Mouse (Mus musculus) inflammation-experienced regulatory T-cells, adult 6 months (primary cell): Measurements from ENCODE around the gene Fut2. TPM values are rescaled to one million over a fixed set of nuclear protein-coding genes. Genes with fewer than 3 reads are reported as not detected.
A peak's percentile ranks its signal among the peaks of the same experiment; 100 is the strongest.

Source experiments
- ATAC-seq: one replicate; pipeline ENCODE4 v1.8.0; 2017
- polyA plus RNA-seq, 3 experiments: library from polyadenylated mRNA; unstranded; fragments of 100-300 nt; shearing (Covaris generic); gene quantifications; one replicate each; pipeline ENCODE4 v1.2.1; 2017

Gene Fut2
- polyA plus RNA-seq, 3 experiments from 2014 or later = not detected

DNA sequence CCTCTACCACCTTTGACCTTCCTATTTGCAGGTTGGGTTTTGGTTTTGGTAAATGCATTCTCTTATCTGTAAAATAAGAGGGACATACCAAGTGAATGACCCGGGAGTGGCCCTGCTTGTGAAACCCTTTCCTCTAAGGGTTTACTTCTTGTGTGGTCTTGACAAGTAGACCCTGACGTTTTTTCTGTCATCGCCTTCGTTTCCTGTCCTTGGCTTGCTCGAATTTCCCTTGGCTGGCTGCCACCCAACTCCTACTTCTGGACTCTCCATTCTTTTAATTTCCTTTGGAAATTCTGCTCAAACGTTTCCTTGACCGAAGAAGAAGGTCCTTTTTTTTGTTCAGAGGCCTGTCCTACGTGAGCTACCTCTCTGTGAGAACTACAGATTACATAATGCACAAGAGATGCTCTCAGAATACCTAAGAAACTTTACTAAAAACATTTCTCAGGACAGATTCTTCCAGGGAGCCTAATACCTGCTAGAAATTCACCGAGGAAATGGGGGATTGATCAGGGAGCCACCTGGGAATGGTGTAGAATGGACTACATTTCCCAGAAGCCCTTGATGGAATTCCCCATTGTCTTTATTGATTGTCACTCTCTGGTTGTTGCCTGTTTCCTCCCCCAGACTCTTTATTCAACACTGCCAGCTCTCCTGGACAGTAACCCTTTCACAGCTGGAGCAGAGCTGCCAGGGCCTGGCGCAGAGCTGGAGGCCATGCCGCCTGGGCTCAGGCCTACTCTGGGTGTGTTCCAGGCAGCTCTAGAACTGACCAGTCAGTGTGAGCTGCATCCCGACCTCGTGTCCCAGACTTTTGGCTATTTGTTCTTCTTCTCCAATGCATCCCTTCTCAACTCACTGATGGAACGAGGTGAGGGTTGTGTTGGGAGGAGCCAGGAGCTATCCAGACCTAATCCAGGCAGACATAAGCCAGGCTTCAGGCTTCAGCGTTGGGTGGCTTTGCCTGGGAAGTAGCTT lies 30.2 kb downstream of the Fut2 start:
- ATAC-seq = no peak

DNA sequence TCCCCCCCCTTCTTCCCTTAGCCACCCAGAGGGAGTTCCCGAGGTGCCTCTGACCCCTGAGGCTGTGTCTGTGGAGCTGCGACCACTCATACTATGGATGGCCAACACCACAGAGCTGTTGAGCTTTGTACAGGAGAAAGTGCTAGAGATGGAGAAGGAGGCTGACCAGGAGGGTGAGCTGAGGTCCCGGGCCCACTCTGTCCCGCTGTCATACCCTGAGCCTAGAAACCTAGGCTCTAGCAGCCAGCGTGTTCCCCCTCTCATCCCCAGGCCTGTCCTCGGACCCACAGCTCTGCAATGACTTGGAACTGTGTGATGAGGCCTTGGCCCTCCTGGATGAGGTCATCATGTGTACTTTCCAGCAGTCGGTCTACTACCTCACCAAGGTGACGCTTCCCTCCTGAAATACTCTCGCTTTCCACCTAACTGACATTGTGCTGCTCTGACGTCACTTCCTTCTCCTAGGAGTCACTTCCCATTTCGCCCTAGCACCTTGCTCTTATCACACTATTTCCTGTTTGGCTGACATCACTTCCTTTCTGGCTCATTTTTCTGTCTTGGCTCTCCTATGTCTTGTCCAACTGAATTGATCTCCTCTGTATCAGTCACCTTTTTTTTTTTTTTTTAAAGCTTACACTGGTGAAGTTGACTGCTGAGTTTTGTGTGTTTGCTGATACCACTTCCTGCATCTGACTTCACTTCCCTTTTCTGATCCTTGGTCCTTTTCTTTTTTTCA lies 31.1 kb downstream of the Fut2 start:
- peak; percentile 43 for ATAC-seq

DNA sequence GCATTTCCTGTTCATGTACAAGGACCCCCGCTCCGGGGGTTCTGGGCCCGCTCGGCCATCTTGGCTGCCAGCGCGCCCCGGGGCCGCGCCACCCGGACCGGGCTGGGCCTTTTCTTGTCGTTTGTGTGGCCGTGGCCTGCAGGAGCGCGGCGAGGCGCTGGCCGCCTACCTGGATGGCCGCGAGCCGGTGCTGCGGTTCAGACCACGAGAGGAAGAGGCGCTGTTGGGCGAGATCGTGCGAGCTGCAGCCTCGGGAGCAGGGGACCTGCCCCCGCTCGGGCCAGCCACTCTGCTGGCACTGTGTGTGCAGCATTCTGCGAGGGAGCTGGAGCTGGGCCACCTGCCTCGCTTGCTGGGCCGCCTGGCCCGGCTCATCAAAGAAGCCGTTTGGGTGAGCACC lies 33.7 kb downstream of the Fut2 start:
- no peak for ATAC-seq

DNA sequence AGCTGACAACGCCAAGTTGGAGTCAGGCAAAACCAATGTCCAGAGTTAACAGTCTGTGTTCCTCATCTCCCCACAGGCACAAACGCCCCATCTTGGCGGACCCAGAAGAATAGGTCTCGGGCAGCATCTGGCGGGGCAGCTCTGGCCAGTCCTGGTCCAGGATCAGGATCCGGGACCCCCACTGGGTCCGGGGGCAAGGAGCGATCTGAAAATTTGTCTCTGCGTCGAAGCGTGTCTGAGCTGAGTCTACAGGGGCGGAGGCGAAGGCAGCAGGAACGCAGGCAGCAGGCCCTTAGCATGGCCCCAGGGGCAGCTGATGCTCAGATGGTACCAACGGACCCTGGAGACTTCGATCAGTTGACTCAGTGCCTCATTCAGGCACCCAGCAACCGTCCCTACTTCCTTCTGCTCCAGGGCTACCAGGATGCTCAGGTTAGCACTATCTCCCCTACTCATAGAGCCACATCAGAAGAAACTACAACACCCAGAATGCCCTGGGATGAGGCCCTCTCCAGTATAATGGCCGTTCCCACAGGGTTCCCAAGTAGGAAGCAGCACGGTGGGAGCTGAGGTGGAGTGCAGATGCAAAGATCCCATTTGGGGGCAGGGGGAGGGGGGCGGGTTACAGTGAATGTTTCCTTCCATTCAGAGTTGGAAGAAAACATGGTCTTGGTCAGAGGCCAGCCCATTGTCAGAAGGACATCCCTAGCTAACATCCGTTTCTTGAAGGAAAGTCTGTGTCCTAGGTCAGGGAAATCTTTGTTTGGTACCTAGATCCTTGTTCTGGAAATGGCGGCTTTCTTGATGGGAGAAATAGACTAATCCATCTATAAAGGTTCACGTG lies 35.9 kb downstream of the Fut2 start:
- no peak for ATAC-seq

DNA sequence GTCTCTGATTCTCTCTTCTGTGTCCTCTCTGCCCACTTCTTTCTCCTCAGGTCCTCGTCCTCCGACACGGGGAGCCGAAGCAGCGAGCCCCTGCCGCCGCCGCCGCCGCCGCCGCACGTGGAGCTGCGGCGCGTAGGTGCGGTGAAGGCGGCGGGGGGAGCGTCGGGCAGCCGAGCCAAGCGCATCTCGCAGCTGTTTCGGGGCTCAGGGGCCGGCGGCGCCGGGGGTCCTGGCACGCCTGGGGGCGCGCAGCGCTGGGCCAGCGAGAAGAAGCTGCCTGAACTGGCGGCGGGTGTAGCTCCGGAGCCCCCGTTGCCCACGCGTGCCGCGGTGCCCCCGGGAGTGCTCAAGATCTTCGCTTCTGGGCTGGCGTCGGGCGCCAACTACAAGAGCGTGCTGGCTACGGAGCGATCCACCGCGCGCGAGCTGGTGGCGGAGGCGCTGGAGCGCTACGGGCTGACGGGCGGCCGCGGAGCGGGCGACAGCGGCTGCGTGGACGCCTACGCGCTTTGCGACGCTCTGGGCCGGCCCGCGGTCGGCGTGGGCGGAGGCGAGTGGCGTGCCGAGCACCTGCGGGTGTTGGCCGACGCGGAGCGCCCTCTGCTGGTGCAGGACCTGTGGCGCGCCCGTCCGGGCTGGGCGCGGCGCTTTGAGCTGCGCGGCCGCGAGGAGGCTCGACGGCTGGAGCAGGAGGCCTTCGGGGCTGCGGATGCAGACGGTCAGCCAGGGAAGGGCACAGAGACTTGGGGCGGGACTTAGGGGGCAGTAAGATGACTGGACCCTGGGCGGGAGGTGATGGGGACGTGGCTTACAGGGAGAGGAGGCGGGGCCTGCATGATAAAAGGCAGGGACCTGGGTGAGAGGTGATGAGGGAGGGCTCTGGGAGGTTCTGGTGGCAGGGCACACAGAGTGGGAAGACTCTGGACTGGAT lies 37.6 kb downstream of the Fut2 start:
- ATAC-seq = peak; percentile 75

DNA sequence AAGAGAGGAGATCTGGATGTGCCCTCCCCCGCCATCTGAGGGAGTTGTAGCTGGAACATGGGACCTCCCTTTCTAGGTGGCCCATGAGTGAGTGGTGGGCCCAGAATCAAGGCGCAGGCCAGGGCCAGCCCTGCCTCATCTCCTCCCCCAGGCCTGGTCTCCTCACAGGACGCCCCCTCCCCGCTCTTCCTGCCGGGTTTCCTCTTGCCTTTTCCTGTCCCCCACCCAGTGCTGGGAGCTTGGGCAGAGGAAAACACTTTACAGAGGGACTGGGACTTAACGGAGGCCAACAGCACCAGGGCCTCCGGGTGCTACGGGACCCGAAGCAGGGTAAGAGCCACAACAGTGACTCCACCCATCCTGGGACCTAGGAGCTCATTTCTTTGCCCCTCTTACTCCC lies 38.9 kb downstream of the Fut2 start, which contains the start of gene Rasip1:
Rasip1 (plus strand) TSS at position 228 of the 400 bp plus-strand sequence.
- ATAC-seq = no peak

DNA sequence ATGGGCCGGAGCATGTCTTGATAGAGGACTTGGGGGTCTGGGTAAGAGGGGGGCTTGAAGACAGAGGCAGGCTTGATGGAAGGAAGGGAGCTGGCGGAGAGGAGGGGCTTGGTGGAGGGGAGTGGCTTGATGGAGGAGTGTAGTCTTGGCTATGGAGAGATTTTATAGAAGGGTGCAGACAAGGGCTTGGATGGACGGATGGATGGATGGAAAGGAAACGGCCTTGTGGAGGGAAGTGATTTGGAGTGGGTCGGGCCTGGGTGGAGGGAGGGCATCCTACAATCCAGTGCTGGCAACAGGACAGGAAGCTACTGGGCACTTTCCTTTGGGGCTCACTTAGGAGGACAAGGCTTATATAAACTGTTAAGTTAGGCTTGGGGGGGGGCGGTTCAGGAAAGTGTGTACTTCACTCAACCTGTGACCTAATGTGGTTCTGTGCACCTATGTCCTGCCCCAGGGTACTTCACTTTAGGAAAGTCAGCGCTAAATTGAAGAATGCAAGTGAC lies 39.6 kb downstream of the Fut2 start:
- ATAC-seq = no peak

DNA sequence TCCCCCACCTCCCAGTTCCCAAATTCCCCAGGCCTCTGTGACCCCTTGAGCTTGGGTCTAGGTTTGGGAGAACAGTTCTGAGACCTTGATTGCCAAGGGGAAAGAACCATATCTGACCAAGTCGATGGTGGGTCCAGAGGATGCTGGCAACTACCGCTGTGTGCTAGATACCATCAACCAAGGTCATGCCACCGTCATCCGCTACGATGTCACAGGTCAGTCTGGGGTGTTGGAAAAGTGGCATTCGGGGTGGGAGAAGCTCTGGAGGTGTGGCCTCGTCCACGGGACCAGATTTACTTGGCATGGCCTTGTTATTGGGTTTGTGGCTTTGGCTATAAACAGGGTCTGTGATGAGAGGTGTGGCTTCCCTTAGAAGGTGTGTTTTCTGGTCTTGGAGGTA lies 40.7 kb downstream of the Fut2 start:
- no peak for ATAC-seq

DNA sequence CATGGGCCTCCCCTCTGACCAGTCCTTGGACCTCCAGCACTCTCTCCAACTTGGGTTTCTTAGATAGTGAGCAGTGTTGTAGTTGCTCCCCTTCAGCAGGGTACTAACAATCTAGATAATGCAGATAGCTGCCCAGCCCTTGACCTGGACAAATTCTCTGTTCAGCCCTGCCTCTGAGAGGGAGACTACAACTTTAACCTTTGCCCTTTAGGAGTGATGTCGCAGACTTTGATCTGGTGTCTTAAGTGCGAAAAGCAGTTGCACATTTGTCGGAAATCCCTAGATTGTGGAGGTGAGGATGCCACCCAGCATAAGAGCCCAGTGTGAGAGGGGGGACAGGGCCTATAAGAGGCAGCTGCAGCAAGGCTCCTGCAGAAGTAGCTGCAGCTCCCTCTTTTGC lies 41.5 kb downstream of the Fut2 start:
- no peak for ATAC-seq

DNA sequence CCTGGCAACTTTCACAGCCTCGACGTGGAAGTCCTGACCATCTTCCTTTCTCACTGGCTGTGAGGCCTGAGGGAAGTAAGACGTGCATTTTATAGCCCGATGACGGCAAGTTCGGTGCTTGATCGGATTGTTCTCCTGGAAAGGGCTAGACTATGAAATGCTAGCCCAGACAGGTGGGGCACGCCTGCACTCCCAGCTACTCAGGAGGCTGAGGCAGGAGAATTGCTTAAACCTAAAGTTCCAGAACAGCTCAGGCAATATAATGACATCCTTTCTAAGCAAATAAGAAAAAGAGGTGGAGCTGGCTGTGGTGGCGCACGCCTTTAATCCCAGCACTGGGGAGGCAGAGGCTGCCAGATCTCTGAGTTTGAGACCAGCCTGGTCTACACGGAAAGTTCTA lies 42.7 kb downstream of the Fut2 start:
- no peak for ATAC-seq

DNA sequence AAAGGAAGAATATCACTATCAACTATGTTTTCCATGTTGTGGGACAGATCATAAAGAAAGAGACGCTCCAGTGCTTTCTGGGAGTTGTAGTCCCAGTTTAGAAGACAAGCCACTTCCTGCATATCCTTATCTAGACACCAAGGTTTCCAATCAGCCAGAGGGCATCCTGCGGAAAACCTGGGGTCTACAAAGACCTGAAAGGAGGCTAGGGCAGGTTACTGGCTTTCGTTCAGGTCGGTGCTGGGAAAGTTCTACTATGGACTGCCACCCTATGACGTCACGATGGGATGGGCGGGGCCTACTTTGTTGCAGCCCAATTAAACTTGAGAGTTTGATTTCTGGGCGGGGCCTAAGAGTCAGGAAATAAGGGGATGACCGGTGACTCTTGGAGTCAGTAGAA lies 44.8 kb downstream of the Fut2 start, which contains the start of gene Izumo1:
Izumo1 (plus strand) TSS at position 369 of the 400 bp plus-strand sequence.
- ATAC-seq = no peak

DNA sequence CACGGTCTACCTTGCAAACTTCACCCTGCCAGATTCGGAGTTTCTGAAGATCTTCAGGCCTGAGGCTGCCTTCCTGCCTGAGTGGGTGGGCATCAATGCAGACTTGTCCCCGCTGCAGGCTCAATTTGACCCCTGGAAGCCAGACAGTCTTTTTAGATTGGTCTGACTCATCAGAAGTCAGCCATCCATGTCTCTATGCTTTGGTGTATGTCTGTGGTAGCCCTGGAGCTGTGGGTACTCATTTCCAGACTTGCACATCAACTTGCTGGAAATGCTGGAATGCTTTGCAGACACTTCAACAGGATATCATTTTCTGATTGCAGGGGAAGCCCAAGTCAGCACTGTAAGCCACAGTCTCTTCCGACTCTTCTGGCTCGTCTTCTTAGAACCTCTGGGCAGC lies 46.6 kb downstream of the Fut2 start:
- ATAC-seq = no peak

DNA sequence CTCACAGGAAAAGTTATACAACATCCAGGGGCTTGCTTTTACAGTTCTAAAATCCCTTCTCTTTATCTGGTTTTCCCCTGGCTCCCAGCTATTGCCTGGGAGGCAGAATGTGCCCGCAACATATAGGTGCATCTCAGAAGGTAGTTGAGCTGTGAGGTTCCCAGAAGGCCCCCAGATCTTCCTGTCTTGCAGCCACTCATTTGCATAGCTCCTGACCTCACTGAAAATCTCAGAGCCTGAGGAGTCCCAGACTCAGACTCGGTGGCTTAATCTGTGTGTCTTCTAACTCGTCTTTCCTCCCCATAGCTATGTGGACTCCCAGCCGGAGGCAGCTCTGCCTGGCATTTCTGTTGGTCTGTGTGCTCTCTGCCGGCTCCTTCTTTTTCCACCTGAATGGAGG lies 47.9 kb downstream of the Fut2 start:
- no peak for ATAC-seq

DNA sequence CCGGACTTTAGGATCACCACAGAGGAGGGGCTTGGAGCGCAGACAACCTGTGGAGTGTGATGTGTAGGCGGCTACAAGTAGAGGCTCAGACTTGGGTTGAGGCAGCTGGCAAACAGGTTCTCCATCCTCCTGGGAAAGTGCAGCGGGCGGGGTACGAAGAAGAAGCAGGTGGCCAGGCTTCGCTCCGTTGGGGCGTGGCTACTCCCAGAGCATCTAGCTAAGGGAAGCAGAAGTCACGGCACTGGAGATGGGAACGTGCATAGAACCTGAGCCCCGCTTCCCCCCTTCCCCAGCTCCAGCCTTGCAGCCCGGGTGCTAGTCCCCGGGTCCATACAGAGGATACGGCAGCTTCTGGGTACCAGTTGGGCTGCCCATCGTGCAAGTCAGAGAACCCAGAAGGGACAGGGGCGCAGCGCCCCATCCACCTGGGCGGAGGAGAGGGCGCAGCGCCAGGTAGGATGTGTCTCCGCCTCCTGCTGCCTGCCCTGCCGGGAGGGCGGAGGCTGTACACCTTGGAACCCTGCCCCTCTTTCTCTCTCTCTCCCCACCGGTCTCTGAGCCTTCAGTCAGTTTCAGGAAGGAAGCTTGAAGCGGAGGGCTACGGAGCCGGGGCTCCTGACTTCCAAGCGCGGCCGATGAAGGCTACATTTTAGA lies 49.0 kb downstream of the Fut2 start, which contains the start of gene Fut1:
Fut1 (plus strand) TSS at position 248 of the 654 bp plus-strand sequence.
- no peak for ATAC-seq

DNA sequence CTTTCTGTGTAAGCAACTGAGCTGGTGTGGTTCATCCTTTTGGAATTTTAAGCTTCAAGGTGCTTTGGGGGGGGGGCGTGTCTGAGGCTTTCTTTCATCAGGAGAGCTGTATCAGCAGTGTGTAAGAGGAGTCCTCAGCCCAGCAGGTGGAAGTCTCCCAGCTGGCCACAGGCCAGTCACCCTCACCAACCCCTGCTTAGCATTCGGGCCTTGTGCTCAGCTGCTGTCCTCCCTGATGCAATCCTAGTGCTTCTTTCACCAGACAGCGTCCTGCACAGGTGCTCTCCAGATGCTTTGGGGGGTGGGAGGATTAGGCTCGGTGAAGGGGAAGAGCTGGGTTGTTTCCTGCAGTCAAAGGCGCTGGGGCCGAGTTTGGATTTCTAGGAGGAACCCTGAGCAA lies 49.9 kb downstream of the Fut2 start:
- no peak for ATAC-seq

DNA sequence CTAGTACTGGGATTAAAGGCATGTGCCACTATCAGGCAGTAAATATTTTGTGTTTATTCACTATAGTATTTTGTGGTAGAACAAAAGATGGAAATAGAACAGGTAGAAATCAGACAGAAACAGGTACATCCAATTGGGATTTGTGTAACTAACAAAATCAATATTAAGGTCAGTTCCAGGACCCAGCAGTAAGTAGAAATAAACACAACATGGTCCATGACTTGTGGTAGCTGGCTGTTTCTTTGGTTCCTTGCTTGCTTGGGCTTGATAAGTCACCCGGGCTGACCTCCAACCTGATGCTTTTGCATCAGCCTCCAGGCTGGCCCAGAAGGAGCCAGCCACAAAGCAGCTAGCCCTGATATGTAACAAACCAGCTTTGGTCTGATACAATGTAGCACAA lies 56.7 kb downstream of the Fut2 start:
- ATAC-seq = no peak

DNA sequence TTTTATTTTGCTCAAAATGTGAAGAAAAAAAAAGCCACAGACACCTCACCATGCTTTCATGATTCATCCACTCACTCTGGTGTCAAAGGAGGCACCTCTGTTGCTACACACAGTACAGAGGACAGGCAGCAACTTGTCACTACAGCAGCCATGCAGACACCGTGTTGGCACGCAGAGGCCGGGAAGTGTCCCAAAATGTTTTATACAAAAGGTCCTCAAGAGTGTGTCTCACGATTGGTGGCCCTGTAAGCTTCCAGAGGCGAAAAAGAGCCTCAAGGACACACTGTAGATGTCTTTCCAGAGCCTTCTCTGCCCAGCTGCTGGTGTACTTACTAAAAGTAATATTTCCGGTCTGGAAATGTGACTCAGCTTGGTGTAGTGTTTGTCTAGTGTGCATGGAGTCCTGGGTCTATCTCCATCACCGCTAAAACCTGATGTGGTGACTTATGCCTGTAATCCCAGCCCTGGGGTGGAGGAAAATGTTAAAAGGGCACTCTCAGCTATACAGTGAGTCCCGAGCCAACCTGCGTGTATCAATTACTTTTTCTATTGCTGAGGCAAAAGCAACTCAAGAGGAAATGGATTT lies 60.4 kb downstream of the Fut2 start:
- ATAC-seq = no peak

DNA sequence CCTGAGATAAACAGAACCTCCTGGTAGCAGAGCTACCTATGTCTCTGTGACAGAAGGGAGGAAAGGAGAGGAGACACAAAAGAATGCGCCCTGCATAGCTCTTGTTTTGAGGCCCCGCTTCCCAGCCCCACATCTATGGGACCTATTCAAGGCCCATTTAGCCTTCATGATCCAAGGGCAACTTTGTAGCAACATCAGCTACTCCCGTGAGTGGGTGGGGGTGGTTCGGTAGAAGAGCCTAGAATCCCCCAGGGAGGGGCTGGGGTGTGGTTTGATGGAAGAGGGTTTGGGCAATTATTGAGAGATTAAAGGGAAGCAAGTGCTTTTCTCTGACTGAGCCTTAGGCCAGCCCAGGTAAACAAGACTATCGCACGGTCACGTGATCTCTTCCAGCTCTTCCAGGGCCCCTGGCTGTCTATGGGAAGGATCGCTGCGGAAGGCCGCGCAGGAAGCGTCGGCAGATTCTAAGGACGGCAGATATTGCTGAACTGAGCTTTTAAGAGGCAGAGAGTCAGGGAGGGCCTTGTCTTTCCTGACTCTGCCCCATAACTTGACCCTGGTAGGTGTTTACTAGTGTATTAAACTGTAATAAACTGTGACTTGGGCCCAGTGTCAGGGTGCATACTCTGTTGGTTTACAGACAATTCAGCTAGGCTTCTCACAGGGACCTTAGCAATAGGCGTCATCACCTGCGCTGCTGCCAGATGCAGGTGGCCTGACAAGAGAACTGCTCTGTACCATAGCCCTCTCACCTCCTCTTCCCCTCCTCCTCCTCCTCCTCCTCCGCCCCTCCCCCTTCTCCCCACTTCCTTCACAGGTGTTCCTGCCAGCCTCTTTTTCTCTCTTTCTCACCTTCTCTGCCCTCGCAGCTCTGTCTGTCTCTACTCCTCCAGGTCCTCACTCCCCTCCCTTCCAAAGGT lies 67.0 kb downstream of the Fut2 start:
- no peak for ATAC-seq
